Mouse (Mus musculus) T-helper 1 cell (primary cell): ENCODE measurements around the gene Opn3.

Experiments
- in situ Hi-C: fragments of 300-600 bp; cut with MboI, MseI; formaldehyde crosslinking; loops from one replicate; pipeline ENCODE4 v1.15.1; 2025; ENCODE audit warnings: high pct_unique_total_duplicates

The Opn3 gene

GRCm38 (mm10) chr1:175668666-175669405 lies 23.7 kb downstream of the Opn3 start:
- in situ Hi-C loops: no loop called here

GRCm38 (mm10) chr1:175659900-175660299 lies 32.7 kb downstream of the Opn3 start:
- in situ Hi-C loops: no loop called here

DNA sequence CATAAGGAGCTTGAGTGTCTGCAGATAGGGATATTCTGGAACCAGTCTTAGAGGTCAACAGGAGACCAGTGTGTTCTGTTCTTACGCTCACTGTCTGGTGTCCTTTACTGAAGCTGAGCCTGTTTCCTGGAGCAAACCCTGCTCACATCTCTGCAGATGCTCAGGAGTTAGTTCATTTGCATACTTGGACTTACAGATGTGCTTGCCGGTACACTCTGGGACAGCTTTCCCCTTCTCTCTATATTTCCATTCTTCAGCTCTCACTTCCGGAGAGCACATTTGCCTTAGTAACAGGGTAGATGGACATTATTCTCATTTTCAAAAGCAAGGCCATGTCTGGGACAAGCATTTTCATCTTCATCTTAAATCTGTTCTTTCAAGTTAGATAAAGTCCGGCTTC lies 44.0 kb downstream of the Opn3 start:
- in situ Hi-C loops: loop anchor here (25.0 kb wide), 1 partner anchor 1614 kb away; the partner anchor contains the start of gene Akt3

GRCm38 (mm10) chr1:175646952-175647351 lies 45.6 kb downstream of the Opn3 start:
- in situ Hi-C loops: loop anchor here (25.0 kb wide), 1 partner anchor 1615 kb away; the partner anchor contains the start of gene Akt3

DNA sequence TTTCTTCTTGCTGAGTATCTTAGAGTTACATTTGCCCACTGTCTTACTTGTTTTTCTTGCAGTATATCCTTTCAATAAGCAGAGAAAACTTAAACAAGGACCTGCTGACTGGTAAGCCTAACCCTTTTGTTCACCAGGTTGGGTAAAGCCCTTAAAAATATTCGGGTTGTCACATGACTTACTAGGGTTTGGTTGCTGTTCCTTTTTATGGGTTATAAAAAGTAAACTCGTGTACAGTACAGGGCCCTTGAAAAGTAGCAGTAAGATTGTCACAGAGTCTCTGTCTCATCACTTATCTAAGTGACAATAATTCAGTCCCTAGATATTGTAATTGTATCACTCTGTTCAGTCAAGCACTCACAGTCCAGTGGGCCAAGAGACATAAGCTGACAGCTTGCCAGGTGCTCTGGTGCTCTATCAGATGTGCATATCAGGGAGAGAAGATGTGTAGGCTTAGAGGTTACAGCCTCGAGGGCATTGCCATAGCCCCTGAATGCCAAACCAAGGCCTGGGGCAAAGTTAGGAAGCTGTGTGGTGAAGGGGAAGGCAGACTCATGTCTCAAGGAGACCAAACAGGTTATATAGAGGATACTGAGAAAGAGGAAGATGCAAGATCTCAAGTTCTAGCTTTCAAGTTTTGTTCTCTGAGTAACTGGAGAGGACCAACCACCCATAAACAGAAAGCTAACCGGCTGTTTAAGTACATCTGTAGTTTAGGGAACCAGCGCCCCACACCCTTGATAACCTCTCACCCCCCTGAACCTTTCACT lies 48.9 kb downstream of the Opn3 start:
- in situ Hi-C loops: loop anchor here (25.0 kb wide), 1 partner anchor 1619 kb away; the partner anchor contains the start of gene Akt3

GRCm38 (mm10) chr1:175640435-175641150 lies 52.0 kb downstream of the Opn3 start:
- in situ Hi-C loops: loop anchor here (25.0 kb wide), 1 partner anchor 1622 kb away; the partner anchor contains the start of gene Akt3

GRCm38 (mm10) chr1:175639072-175639471 lies 53.5 kb downstream of the Opn3 start:
- in situ Hi-C loops: loop anchor here (25.0 kb wide), 1 partner anchor 1623 kb away; the partner anchor contains the start of gene Akt3

DNA sequence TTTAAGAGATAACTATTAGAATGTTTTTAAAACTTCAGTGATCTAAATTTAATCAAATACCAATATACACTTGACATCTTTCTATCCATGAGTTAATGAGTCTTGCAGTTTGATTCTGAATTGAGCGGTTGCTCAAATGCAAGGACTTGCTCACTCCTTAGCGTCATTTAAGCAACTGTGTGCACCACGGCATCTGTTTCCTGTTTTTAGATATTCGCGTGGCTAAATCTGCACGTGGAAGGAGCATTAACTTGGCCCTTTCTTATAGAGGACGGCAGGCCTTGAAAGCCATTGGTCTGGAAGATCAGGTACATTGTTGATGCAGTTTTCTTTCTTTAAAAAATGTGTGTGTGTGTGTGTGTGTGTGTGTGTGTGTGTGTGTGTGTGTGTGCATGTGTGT lies 54.9 kb downstream of the Opn3 start:
- in situ Hi-C loops: loop anchor here (25.0 kb wide), 1 partner anchor 1625 kb away; the partner anchor contains the start of gene Akt3

DNA sequence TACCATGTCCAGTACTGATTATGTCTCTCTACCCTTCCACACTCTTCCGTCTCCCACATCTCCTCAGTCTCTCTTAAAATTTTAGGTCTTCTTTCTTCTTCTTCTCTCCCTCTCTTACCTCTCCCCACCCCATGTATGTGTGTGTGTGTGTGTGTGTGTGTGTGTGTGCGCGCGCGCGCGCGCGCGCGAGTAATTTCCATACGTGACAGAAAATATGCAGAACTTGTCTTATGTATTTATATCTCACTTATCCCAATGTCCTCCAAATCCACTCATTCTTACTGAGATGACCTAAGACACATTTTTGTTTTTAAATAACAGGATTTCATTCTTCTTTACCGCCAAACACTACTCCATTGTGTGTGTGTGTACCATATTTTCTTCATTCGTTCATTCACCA lies 60.1 kb downstream of the Opn3 start:
- in situ Hi-C loops: loop anchor here (5.0 to 25.0 kb wide), 2 partner anchors 60 to 1630 kb away; partner anchors contain the start of genes Akt3, Chml and Opn3

DNA sequence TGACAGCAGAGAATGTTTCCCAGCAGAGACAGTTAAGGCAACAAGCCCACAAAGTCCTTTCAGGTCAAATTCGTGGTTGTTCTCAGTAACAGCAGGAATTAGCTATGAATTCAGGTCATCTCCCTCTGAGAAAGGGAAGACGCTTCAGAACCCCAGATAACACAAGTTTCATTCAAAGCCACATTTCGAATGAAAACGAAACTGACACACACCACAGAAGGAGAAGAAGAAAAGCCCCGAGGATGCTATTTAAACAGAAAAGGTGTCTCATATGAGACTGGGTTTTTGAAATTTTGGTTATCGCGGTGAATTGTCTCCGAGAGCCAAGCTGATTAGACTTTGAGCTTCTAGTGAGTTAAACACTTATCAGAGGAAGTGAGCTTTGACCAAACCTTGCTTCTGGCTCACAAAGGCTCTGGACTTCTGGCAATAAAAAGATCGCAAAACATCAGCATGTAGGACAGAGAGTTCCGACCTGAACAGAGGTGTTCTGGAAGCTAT lies 60.8 kb downstream of the Opn3 start:
- in situ Hi-C loops: loop anchor here (5.0 to 25.0 kb wide), 2 partner anchors 61 to 1631 kb away; partner anchors contain the start of genes Akt3, Chml and Opn3

DNA sequence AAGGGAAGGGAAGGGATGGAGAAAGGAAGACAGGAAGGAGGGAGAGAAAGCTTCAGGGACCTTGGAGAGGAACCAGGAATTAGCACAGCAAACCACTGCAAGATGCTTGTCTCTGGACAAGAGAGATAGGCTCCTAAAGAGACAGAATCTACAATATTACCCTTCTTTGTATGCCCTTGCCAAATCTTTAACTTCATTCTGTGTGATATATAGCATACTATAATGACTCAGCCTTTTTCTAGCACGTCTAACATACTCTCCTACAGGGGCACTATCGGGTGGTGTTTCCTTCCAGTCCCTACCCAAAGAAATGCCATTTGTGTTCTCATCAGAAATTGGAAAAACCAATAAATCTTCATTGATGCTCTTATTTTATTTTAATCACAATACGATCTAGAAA lies 61.5 kb downstream of the Opn3 start:
- in situ Hi-C loops: loop anchor here (5.0 to 25.0 kb wide), 2 partner anchors 61 to 1631 kb away; partner anchors contain the start of genes Akt3, Chml and Opn3

GRCm38 (mm10) chr1:175630345-175630744 lies 62.2 kb downstream of the Opn3 start:
- in situ Hi-C loops: loop anchor here (5.0 to 25.0 kb wide), 2 partner anchors 62 to 1632 kb away; partner anchors contain the start of genes Akt3, Chml and Opn3

DNA sequence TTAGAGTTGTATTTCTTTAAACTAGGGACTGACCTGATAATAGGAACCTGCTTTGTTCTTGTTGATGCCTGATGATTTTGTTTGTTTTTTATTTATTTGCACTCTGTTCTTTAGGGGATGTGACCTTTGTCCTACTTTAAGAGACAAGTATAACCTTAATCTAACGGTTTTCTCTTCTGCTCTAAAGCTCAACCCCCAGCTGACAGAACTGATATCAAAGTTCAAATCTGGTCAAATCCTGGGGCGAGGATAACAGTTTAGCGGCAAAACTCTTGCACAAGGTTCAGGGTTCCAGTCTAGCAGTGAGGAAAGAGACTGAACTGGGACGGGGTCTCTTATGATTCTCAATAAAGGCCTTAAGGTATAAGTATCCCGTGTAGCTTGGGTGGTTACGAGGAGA lies 63.3 kb downstream of the Opn3 start:
- in situ Hi-C loops: loop anchor here (25.0 kb wide), 1 partner anchor 1633 kb away; the partner anchor contains the start of gene Akt3

DNA sequence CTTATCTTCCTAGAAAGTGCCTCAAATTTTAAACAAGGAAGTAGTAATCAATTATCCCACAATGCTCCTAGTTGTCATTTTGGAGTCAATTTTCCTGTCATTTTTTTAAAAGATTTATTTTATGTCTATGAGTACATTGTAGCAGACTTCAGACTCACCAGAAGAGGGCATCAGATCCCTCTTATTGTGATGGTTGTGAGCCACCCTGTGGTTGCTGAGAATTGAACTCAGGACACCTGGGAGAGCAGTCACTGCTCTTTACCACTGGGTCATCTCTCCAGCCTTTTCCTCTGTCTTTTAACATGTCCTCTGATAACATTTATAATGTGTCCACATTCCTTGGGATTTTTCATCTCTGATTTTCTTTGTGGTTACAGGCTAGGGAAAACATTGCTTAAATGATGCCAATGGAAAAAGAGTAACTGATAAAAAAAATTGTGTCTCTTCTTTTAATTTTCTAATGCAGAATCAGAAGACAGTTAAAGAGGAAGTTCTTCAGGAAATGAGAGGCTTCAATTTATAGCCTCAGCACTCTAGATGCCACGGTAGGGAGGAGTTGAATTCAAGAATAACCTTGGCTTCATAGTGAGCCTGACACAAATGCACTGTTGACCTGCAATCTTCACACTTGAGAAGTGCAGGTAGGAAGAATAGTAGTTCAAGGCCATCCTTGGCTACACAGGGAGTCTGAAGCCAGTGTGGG lies 66.4 kb downstream of the Opn3 start:
- in situ Hi-C loops: loop anchor here (25.0 kb wide), 1 partner anchor 1636 kb away; the partner anchor contains the start of gene Akt3

DNA sequence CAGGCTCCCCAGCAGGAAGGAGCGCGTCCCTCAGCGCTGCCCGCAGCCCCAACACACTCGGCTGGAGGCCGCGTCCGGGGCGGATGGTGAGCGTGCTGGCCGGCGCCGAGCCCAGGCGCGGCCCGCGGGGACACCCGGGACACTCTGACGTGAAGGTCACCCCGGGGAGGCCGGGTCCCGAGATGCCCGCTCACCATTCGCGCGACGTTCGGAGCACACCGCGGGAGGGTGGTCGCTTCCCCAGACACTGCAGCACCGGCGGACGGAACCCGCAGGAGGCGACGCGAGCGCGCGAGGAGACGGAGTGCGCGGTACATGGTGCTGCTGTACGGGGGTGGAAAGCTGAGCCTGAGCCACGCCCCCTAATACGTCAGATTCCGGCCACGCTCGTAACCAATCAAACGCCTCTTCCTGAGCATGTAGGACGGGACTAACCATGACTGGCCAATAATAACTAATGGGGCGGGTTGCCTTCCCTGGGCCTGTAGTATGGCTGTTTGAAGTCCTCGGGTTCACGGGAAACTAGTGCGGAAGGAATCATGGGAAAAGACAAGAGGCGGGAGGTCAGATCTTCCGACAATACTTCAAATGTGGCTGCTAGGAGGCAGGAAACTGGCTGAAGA lies 67.2 kb downstream of the Opn3 start, which contains the start of gene Fh1:
Gene Fh1, minus strand, starts transcription at position 379 of the 623 bp plus-strand sequence.
- in situ Hi-C loops: loop anchor here (25.0 kb wide), 1 partner anchor 1637 kb away; the partner anchor contains the start of gene Akt3

- in situ Hi-C loops: loop anchor here (5.0 kb wide), 1 partner anchor 254 kb away; no protein-coding TSS in a partner anchor
Observed at GRCm38 (mm10) chr1:175623656-175624055, 68.9 kb downstream of the Opn3 start.

DNA sequence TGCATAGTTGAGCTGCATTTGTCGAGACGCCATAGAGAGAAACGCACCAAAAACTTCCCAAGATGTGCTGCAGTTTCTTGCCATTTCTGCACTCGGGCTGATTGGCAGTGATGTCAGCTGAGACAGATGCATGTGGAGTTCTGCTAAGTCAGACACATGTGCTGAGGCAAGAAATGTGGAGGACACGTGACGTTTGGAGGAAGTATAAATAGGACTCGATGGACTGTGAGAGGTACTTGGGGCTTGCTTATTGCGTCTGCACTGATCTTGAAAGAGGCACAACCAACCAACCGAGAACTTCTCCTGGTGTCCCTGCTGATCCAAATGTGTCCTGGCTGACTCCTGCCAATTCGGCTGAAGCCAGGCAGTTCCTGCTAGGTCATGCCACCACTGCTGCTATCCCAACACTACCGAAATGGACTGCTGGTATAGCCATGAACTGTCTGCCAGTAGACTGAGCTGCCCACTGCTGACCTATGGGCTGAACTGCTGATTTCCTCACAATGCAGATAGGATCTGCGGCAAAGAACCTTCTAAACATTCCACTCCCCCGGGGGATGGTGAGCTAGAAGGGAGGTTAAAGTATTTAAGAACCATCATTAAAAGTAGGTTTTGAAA lies 72.7 kb downstream of the Opn3 start, which contains the start of gene Kmo:
Gene Kmo, plus strand, starts transcription at position 568 of the 618 bp plus-strand sequence.
- in situ Hi-C loops: loop anchor here (5.0 kb wide), 1 partner anchor 257 kb away; no protein-coding TSS in a partner anchor

GRCm38 (mm10) chr1:175614992-175615391 lies 77.6 kb downstream of the Opn3 start:
- in situ Hi-C loops: no loop called here
